Mouse (Mus musculus) embryonic fibroblast, embryonic 13.5 days (primary cell): ENCODE data around the gene H2afy.

ENCODE experiments used
- CTCF ChIP-seq: IDR thresholded peaks from 2 replicates; pipeline ENCODE4 v1.5.1; 2011; ENCODE audit warnings: mild to moderate bottlenecking, control low read depth, low read length, moderate library complexity, borderline replicate concordance; ENCODE audit not compliant: insufficient read depth
- POLR2A ChIP-seq: IDR thresholded peaks from 2 replicates; pipeline ENCODE4 v1.6.1; 2011; ENCODE audit warnings: low read depth, mild to moderate bottlenecking, control low read depth, low read length, moderate library complexity

- TF ChIP-seq CTCF (no peak), POLR2A (no peak)
Observed at GRCm38 (mm10) chr13:56130544-56130943, 5.6 kb downstream of the H2afy start.
